Mouse (Mus musculus): ENCODE measurements around the gene Srp54c. TPM values are rescaled to one million over a fixed set of nuclear protein-coding genes. Genes with fewer than 3 reads are reported as not detected.

Srp54c gene
- 63.1 and 63.3 TPM in 2 replicates for polyA plus RNA-seq (2021; fragmentation: Nextera tagmentation)
- long read RNA-seq, experiment 1, transcript Srp54c-202 (16 exons, 3,642 nt): major isoform, 120 of 152 reads
- long read RNA-seq, experiment 1, partial matches to known transcripts: 17 of 152 reads
- long read RNA-seq, experiment 1, other reads (novel, unspliced or antisense): 15 of 152 reads
- long read RNA-seq, experiment 2, transcript Srp54c-202 (16 exons, 3,642 nt): major isoform, 504 of 562 reads
- long read RNA-seq, experiment 2, partial matches to known transcripts: 8 of 562 reads
- long read RNA-seq, experiment 2, other reads (novel, unspliced or antisense): 50 of 562 reads

DNA sequence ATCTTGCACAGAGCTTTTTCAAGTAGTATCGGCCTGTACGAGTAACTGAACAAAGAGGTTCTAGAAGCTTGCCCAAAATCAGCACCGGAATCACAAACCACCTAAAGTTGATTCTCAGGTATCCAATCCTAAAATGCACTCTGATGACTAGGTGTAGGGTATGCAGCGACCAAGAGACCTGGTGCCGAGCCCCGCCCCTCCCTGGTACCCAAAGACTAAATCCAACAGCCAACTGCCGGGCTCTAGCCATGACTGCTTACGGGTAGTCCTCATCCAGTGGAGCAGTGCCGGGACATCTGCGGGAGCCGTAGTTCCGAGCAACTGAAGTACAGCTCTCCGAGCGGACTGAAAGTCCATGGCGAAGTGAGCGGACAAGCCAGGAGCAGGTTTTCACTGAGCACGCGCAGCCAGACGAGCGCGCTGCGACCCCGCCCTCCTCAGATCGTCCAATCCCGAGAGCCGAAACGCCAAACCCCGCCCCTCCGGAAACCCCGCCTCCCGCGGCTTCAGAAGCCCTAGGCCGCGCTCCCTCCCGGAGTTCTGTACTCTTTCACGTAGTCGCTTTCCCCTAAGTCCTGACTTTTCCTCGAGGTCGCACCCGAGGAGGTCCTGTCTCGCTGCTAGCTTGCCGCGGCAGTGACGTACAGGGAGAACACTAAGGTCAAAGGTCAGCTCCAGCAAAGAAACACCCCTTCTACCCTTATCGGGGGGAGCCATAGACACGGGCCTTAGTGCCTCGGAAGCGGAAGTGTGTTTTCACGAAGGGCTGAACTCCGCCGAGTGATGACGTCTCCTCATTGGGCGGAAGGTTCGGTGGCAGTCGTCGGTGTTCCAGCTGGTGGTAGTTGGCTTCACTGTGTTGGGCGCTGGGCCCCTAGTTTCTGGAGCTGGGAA is at the start of gene Srp54c:
Gene Srp54c, plus strand, starts transcription at position 543 of the 894 bp plus-strand sequence.

DNA sequence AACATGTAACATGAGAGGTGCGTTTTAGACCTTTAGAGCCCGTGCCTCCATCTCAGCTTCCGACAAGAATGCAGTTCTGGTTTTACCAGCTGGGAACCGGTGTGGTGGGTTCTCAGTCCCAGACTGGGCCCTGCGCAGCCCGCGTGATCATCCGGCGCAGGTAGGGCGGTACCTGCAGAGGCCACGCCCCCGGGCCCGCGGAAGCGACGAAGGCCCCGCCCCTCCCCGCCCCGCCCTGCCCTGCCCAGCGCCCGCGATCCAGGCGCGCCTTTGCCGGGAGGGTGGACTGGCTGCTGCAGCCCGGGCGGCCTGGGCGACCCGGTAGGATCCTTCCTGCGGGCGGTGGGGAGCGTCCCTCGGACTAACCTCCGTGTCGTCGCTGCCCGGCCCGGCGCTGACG is 30.7 kb upstream of the Srp54c start, which contains the start of gene 1700047I17Rik2:
Gene 1700047I17Rik2, plus strand, starts transcription at position 287 of the 400 bp plus-strand sequence.

DNA sequence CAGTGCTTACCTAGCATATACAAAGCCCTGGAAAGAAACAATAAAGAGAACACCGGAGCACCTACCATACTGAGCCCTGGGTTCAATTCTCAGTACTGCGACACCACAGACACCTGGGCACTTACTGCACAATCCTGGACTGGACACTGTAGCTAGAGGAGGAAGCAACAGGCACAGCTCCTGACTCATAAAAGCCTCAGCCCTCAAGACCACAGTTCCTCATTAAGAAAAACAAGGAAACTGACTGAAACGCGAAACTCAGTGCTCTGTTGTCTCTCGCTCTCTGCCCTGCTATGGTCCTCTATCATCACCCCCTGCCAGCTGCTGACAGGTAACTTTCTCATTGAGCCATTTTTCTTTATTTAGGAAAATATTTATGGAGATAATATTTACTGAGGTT is 69.4 kb downstream of the Srp54c start, which contains the start of gene 1110008L16Rik:
Gene 1110008L16Rik, plus strand, starts transcription at position 242 of the 400 bp plus-strand sequence.

DNA sequence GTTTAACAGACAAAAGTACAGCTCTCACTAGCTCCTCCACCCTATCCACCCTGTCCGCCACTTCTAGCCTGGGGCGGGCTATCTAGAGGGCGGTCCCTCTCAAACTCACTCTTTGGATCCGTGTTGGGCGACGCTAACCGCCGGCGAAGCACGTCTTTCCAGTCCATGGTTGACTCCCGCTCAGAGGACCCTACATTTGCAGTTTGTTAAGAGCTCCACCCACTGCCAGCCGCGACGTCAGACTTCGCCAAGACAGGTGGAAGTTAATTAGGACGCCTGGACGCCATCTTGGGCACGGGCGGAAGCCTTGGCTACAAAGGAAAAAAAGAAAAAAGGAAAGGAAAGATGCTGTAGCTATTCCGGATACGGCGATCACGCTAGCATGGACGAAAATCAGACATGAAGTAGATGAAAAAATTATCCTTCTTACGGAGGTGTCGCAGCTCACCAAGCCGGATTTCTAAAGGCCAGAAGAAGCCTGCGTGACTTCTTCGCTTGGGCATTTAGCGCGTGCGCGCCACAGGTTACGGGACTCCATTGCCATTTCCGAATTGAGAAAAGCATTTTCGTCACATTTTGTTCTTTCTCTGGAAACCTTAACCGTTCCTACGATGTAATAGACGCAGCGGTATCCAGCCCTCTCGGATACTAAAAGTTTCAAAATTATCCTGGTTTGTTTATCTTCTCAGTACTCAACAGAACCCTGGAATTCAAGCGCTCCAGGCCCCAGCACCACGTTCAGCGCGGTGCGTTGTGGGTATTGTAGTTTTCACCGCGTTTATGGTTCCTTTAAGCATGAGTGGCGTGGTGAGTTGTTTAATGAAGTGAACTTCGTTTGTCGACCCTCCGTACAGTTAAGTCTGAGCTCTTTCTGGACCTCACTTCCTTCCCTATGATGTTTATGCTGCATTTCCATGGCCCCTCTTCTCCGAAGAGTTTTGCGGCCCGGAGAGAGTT is 72.8 kb downstream of the Srp54c start, which contains the start of gene Ppp2r3c:
Gene Ppp2r3c, minus strand, starts transcription at position 514 of the 957 bp plus-strand sequence.

Other genes with a start within 250 kb of the Srp54c start
- not detected in 2 replicates for gene Gm20403, start 243.6 kb upstream of the Srp54c start, polyA plus RNA-seq (2021; fragmentation: Nextera tagmentation)
- gene Baz1a, start 215.8 kb upstream of the Srp54c start, polyA plus RNA-seq (2021; fragmentation: Nextera tagmentation): 0.10 TPM in 2 replicates
- gene 2700097O09Rik, start 150.1 kb upstream of the Srp54c start, polyA plus RNA-seq (2021; fragmentation: Nextera tagmentation): 10.2 and 11.3 TPM in 2 replicates
- gene Srp54a, start 149.9 kb upstream of the Srp54c start, polyA plus RNA-seq (2021; fragmentation: Nextera tagmentation): 98.0 and 102 TPM in 2 replicates
- gene Fam177a, start 105.7 kb upstream of the Srp54c start, polyA plus RNA-seq (2021; fragmentation: Nextera tagmentation): 37.7 and 43.5 TPM in 2 replicates
- gene Srp54b, start 75.1 kb upstream of the Srp54c start, polyA plus RNA-seq (2021; fragmentation: Nextera tagmentation): 45.1 and 47.7 TPM in 2 replicates
- gene 1700047I17Rik2, start 30.6 kb upstream of the Srp54c start, polyA plus RNA-seq (2021; fragmentation: Nextera tagmentation): not detected in 2 replicates
- 4.6 and 5.0 TPM in 2 replicates for gene 1110008L16Rik, start 69.4 kb downstream of the Srp54c start, polyA plus RNA-seq (2021; fragmentation: Nextera tagmentation)
- gene Ppp2r3c, start 72.8 kb downstream of the Srp54c start, polyA plus RNA-seq (2021; fragmentation: Nextera tagmentation): 7.9 and 8.0 TPM in 2 replicates
- 268 and 292 TPM in 2 replicates for gene Psma6, start 154.1 kb downstream of the Srp54c start, polyA plus RNA-seq (2021; fragmentation: Nextera tagmentation)